Mouse (Mus musculus): ENCODE measurements around the gene Nfatc4.

Nfatc4 gene

GRCm38 (mm10) chr14:55853621-55854285 lies 30.8 kb downstream of the Nfatc4 start, which contains the start of gene Nynrin:
Gene Nynrin, plus strand, starts transcription at chr14:55854010.
- peak; percentile 18 for DNase-seq (ENCODE audit: low read depth, low spot score)

GRCm38 (mm10) chr14:55854406-55855100 lies 31.6 kb downstream of the Nfatc4 start:
- DNase-seq (ENCODE audit: low read depth, low spot score): peak; percentile 19

GRCm38 (mm10) chr14:55855101-55855561 lies 32.2 kb downstream of the Nfatc4 start:
- peak; percentile 83 for DNase-seq (ENCODE audit: low read depth, low spot score)

- DNase-seq (ENCODE audit: low read depth, low spot score): no peak
These were observed 34.6 kb downstream of the Nfatc4 start for GRCm38 (mm10) chr14:55857588-55857987.

- no peak for DNase-seq (ENCODE audit: low read depth, low spot score)
These were observed 39.2 kb downstream of the Nfatc4 start for GRCm38 (mm10) chr14:55862186-55862585.

GRCm38 (mm10) chr14:55862970-55863369 lies 40.0 kb downstream of the Nfatc4 start:
- DNase-seq (ENCODE audit: low read depth, low spot score): no peak

DNA sequence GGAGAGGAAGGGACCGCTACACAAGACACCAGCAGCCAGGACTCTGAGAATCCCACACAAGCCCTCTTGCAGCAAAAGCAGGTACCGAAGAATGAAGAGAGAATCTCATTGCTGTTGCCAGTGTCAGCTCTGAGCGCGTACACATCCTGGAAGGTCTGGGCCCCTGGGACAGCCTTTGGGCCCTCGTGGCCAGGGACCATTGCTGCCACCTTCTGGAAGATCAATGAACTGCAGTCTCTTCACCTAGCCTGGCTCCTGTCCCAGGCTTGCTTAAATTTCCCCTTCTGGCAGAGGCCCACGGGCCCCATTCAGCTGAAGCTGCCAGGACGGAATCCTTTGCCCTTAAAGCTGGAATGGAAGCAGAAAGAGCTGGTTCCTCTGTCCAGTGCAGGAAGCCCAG lies 40.8 kb downstream of the Nfatc4 start:
- DNase-seq (ENCODE audit: low read depth, low spot score): peak; percentile 67

- peak; percentile 75 for DNase-seq (ENCODE audit: low read depth, low spot score)
These were observed 44.0 kb downstream of the Nfatc4 start for GRCm38 (mm10) chr14:55866962-55867361.

DNA sequence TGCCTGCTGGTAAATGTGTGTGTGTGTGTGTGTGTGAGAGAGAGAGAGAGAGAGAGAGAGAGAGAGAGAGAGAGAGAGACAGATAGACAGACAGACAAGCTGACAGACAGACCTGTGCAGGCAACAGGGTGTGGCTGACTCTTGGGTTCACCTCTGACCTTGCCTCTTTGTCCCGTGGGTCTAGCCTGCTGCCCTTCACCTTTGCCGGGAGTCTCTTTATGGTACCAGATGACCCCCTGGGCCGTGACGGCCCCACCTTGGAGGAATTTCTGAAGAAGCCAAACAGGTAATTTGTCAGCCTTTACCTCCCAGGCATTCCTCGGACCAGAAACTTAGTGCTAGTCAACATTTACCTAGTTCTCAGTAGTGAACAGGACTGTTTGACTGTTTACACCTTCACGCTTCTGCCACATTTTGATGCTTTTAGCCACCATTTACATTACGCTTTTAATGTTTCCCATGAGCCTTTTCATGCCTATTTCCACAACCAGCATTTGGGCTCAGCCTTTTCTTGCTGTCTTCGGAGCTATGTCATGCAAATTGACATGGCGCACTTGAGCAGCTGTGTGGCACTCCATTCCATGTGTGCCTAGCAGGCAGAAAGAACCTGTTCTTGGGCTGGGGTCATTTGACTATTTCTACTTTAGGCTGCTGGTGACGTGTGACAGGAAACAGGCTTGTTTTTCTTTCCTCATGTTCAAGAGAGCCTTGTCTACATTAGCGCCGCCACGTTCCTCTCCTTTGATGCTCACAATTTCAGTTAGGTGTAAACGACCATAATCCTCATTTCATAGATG lies 45.5 kb downstream of the Nfatc4 start:
- DNase-seq (ENCODE audit: low read depth, low spot score): no peak

DNA sequence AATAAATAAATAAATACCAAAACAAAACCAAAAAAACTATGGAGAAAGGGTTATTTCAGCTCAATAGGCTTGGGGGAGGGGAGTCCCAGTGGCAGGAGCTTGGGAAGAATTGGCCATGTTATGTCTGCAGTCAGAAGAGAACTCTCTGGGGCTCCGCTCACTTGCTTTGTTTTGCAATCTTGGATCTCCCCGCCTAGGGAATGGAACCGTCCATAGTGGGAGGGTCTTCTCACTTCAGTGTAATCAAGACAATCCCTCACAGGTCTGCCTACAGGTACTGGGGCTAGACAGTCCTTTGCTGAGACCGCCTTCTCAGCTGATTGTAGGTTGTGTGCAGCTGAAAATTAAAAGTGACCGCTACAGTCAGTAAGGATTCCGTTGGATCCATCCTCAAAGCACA lies 46.6 kb downstream of the Nfatc4 start:
- DNase-seq (ENCODE audit: low read depth, low spot score): no peak

DNA sequence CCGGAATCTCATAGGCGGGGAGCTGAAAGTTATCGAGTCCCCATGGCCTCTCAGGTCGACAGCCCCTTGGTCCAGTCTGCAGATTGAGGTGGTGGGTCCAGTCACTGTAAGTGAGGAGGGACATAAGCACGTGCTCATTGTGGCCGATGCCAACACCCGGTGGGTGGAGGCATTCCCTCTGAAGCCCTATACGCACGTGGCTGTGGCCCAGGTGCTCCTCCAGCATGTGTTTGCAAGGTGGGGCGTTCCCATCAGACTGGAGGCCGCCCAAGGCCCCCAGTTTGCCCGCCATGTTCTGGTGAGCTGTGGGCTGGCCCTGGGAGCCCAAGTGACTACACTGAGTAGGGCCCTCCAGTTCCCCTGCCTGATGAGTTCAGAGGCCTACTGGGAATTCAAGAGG lies 49.1 kb downstream of the Nfatc4 start:
- DNase-seq (ENCODE audit: low read depth, low spot score): no peak

DNA sequence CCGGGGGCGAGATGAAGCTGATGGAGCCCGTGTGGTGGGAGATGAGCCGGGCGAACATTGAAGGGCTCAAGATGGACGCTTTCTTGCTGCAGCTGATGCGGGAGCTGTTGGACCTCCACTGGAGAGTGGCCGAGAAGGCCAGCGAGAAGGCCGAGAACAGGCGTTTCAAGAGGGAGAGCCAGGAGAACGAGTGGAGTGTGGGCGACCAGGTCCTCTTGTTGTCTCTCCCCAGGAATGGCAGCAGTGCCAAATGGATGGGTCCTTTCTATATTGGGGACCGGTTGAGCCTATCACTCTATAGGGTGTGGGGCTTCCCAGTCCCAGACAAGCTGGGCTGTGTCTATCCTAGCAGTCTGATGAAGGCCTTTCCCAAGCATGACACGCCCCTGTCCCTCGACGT lies 49.6 kb downstream of the Nfatc4 start:
- DNase-seq (ENCODE audit: low read depth, low spot score): no peak

DNA sequence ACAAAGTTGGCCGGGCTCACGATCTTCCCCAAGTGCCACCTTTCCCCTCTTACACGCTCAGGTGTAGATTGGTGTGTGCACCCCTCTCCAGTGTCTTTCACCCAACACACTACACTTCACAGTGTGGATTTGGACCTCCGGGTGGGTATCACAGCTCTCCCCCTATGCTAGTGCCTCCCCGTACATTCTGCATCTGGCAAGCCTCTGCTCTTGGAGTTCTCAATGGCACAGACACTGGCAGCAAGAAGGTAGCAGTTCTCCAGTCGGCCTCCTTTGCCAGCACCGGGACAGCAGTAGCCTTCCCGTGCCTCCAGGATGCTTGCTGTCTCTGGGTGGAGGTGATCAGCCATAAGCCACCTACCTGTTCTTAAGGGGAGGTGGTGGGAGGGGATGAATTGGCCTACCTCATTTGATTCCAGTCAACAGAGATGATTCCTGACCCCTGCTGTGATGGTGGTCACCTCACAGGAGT lies 50.3 kb downstream of the Nfatc4 start:
- no peak for DNase-seq (ENCODE audit: low read depth, low spot score)

GRCm38 (mm10) chr14:55873714-55874683 lies 51.1 kb downstream of the Nfatc4 start:
- peak; percentile 48 for DNase-seq (ENCODE audit: low read depth, low spot score)

GRCm38 (mm10) chr14:55877469-55878315 lies 54.7 kb downstream of the Nfatc4 start:
- DNase-seq (ENCODE audit: low read depth, low spot score): no peak

- no peak for DNase-seq (ENCODE audit: low read depth, low spot score)
These were observed 55.5 kb downstream of the Nfatc4 start for GRCm38 (mm10) chr14:55878316-55878940.

DNA sequence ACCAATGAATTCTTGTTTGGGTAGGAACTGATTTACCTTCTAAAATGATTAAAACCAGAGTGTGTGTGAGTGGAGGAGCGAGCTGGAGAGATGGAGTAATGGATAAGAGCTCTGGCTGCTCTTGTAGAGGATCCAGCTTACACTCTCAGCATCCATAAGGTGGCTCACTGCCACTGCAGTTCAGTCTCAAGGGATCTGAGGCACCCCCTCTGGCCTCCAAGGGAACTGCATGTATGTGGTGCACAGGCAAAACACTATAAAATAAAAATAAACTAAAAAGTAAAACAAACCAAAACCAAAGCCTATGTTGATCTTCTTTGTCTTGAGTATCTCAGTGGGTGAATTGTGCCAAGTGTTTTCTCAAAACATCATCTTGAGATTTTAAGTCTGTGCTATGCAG lies 56.7 kb downstream of the Nfatc4 start:
- peak; percentile 74 for DNase-seq (ENCODE audit: low read depth, low spot score)

DNA sequence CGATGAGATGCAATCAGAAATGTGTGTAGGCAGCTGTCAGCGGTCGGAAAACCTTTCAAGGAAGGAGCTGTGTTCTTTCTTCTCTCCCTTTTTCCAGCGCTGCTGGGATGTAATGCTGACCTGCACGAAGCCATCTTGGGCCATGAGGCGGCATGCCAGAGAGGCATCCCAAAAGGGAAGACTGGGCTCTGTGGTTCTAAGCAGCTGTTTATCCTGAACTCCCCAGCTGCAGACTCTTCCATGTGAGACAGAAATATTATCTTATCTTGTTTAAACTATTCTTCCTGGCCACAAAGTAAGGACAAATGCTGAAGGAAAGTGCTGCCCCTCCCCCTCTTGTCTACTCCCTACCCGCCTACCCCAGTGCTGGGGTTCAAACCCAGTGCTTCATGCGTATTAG lies 58.0 kb downstream of the Nfatc4 start:
- no peak for DNase-seq (ENCODE audit: low read depth, low spot score)

DNA sequence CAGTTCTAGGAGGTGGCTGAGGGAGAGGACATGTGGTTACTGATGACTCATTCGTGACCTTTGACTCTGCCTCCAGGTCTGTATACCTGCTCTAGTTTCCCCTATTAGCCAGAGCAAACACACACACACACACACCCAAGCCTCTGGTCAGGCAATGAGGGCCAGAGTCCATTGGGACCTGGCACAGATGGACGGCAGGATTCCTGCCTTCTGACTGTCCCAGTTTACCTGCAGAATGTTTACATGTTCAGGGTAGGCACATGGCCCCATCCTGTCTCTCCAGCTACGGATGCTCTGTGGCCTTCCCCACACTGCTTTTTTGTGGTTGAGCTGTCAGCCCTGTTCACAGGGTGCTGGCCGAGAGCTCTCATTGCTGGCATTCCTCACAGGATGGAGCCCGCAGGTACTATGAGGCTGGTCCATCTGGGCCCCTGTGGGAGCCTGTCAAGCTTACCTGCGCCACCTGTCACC lies 59.3 kb downstream of the Nfatc4 start:
- DNase-seq (ENCODE audit: low read depth, low spot score): no peak

Measured in 3T3-L1 (cell line).